Mouse (Mus musculus) T-helper 1 cell (primary cell): ENCODE measurements at regions not wholly inside any gene's neighbourhood (a gene's known extent, or its start where the extent isn't known, plus 50 kb on each side); places are given as distances from the start of the nearest gene placed in this dataset.

ENCODE experiments used
- in situ Hi-C: fragments of 300-600 bp; cut with MboI, MseI; formaldehyde crosslinking; loops from one replicate; pipeline ENCODE4 v1.15.1; 2025; ENCODE audit warnings: high pct_unique_total_duplicates

- in situ Hi-C loops, result no loop called here
Measured at GRCm38 (mm10) chr7:119251679-119252078, 67.3 kb upstream of the Gpr139 start.

GRCm38 (mm10) chr7:119250381-119250780 lies 66.0 kb upstream of the Gpr139 start:
- in situ Hi-C loops, result no loop called here

GRCm38 (mm10) chr7:119244785-119245184 lies 60.4 kb upstream of the Gpr139 start:
- in situ Hi-C loops, result no loop called here

GRCm38 (mm10) chr7:119236343-119236742 lies 51.9 kb upstream of the Gpr139 start:
- in situ Hi-C loops, result no loop called here
